Comparison of ENCODE assay signal across 17 mouse cellular contexts in genomic region chr11:51577587-51577986, GRCm38 (mm10). TPM values are rescaled to one million over a fixed set of nuclear protein-coding genes. Genes with fewer than 3 reads are reported as not detected.
DNase-seq lines count a peak whose midpoint lies in the region; ATAC-seq lines count a peak whose summit lies in the region.
"Had no signal": no experiment of that assay in that cellular context is flagged by ENCODE, and none has a peak within 500 bp of the region (broad histone marks: within the 10 kb centered on the region; RNA-seq: fewer than 3 reads in every experiment).

No protein-coding gene starts in this region.

- DNase-seq in lung, postnatal 36 days = peak; percentile 34
- DNase-seq in lung, postnatal 10 days = no peak
- peak; percentile 22 to 60 for DNase-seq in thymus, adult 18-20 months
- no peak for DNase-seq in adrenal gland, postnatal 14 days
- no peak for DNase-seq in frontal cortex, postnatal 14 days (ENCODE audit: low spot score in 2 of 2)
- DNase-seq in yolk sac, embryonic 10.5 days (ENCODE audit: low spot score) = no peak
- DNase-seq: adrenal gland, postnatal 25 days; cerebellum, adult 9-11 months; kidney, adult 18-20 months; kidney, postnatal 14 days; lung, postnatal 4 days; midbrain, embryonic 14.5 days had no signal

- no peaks in the 10 kb centered on the region for H3K4me1 ChIP-seq in forebrain, embryonic 13.5 days
- H3K4me1 ChIP-seq: embryonic facial prominence, embryonic 12.5 days had no signal

- no peak overlapping the region for H3K4me3 ChIP-seq in forebrain, embryonic 13.5 days
- H3K4me3 ChIP-seq: embryonic facial prominence, embryonic 12.5 days had no signal

- no peaks in the 10 kb centered on the region for H3K36me3 ChIP-seq in forebrain, embryonic 13.5 days (ENCODE audit: poor library complexity, severe bottlenecking)
- H3K36me3 ChIP-seq: embryonic facial prominence, embryonic 12.5 days; G1E had no signal

- H3K27ac ChIP-seq in forebrain, embryonic 13.5 days = no peak overlapping the region
- H3K27ac ChIP-seq: embryonic facial prominence, embryonic 12.5 days; hindbrain, embryonic 14.5 days had no signal

- no peaks in the 10 kb centered on the region for H3K27me3 ChIP-seq in forebrain, embryonic 13.5 days
- H3K27me3 ChIP-seq: embryonic facial prominence, embryonic 12.5 days had no signal

- no peak overlapping the region for H3K9ac ChIP-seq in forebrain, embryonic 13.5 days
- H3K9ac ChIP-seq: embryonic facial prominence, embryonic 12.5 days; hindbrain, embryonic 14.5 days had no signal

- ATAC-seq in inflammation-experienced regulatory T-cells, adult 6 months = peak; percentile 91
- no peak for ATAC-seq in forebrain, embryonic 13.5 days

- no peak overlapping the region for H3K4me2 ChIP-seq in forebrain, embryonic 13.5 days
- H3K4me2 ChIP-seq: embryonic facial prominence, embryonic 12.5 days; hindbrain, embryonic 14.5 days had no signal

- WGBS in forebrain, embryonic 13.5 days = 88% methylated on average over 7 of the region's 7 CpGs

- H3K9me3 ChIP-seq in forebrain, embryonic 13.5 days (replicated peaks) = no peaks in the 10 kb centered on the region
- H3K9me3 ChIP-seq: embryonic facial prominence, embryonic 12.5 days; G1E had no signal

RNA-seq across cellular contexts. Expression of gene Phykpl, which starts 7.0 kb away (rescaled TPM):
- 10 to 100 TPM; 25.2 to 33.5 (median 27.6) TPM for polyA plus RNA-seq in inflammation-experienced regulatory T-cells, adult 6 months (2017; shearing (Covaris generic))
- polyA plus RNA-seq in forebrain, embryonic 13.5 days (2015; fragmentation: Nextera tagmentation; extraction: Ambion mirVana) = 13.4 and 14.1 TPM in 2 replicates
- total RNA-seq in adrenal gland, postnatal 14 days (2021) = 27.8 and 29.1 TPM in 2 replicates

RNA-seq across cellular contexts. Expression of gene Hnrnpab, which starts 29.1 kb away (rescaled TPM):
- 10 to 100 TPM; 32.6 to 39.5 (median 35.5) TPM for polyA plus RNA-seq in inflammation-experienced regulatory T-cells, adult 6 months (2017; shearing (Covaris generic))
- polyA plus RNA-seq in forebrain, embryonic 13.5 days (2015; fragmentation: Nextera tagmentation; extraction: Ambion mirVana) = 585 and 646 TPM in 2 replicates
- 354 and 356 TPM in 2 replicates for total RNA-seq in adrenal gland, postnatal 14 days (2021)

RNA-seq across cellular contexts. Expression of gene Nhp2, which starts 41.9 kb away (rescaled TPM):
- polyA plus RNA-seq in inflammation-experienced regulatory T-cells, adult 6 months (2017; shearing (Covaris generic)) = 100 to 1,000 TPM; 100 to 149 (median 102) TPM
- 123 and 141 TPM in 2 replicates for polyA plus RNA-seq in forebrain, embryonic 13.5 days (2015; fragmentation: Nextera tagmentation; extraction: Ambion mirVana)
- 64.2 and 74.7 TPM in 2 replicates for total RNA-seq in adrenal gland, postnatal 14 days (2021)

RNA-seq across cellular contexts. Expression of gene Rmnd5b, which starts 58.1 kb away (rescaled TPM):
- polyA plus RNA-seq in inflammation-experienced regulatory T-cells, adult 6 months (2017; shearing (Covaris generic)) = 10 to 100 TPM; 35.7 to 40.3 (median 38.6) TPM
- polyA plus RNA-seq in forebrain, embryonic 13.5 days (2015; fragmentation: Nextera tagmentation; extraction: Ambion mirVana) = 53.8 and 61.2 TPM in 2 replicates
- total RNA-seq in adrenal gland, postnatal 14 days (2021) = 39.0 and 39.9 TPM in 2 replicates

Comparison
In these comparisons a context has a peak if more than half of its experiments do, and no peak if none do; other contexts are left out.
1. DNase-seq: peak in lung, postnatal 36 days (single experiment) and thymus, adult 18-20 months (2 of 2); none in lung, postnatal 10 days (single experiment), adrenal gland, postnatal 14 days (single experiment), frontal cortex, postnatal 14 days (0 of 2) and yolk sac, embryonic 10.5 days (single experiment).
2. RNA of gene Hnrnpab, which starts 29.1 kb away (polyA plus RNA-seq): 585 to 646 TPM in forebrain, embryonic 13.5 days; 32.6 to 39.5 TPM in inflammation-experienced regulatory T-cells, adult 6 months; every median in the first group is over 10 times any median in the second.